Comparison of ENCODE assay signal across 8 mouse cellular contexts in genomic region chr9:57798725-57799253, GRCm38 (mm10). TPM values are rescaled to one million over a fixed set of nuclear protein-coding genes. Genes with fewer than 3 reads are reported as not detected.
DNase-seq lines count a peak whose midpoint lies in the region; ATAC-seq and TF ChIP-seq lines count a peak whose summit lies in the region.

No protein-coding gene starts in this region.

- 0 out of 2 replicates have a peak, but pooled peaks have one; percentile 24 for TF ChIP-seq EP300 in ES-Bruce4 (IDR thresholded peaks at IDR 0.05; ENCODE audit: insufficient read depth, low read depth, low read length)

- 9% methylated on average over 10 of the region's 10 CpGs for WGBS in heart, embryonic 10.5 days
- WGBS in limb, embryonic 10.5 days, result 3% methylated on average over 10 of the region's 10 CpGs
- 22% methylated on average over 10 of the region's 10 CpGs for WGBS in stomach, embryonic 16.5 days

- DNase-seq in ZHBTc4 (ENCODE audit: low read depth, low spot score), result peak; percentile 45
- DNase-seq in heart, embryonic 10.5 days (ENCODE audit: low spot score), result peak; percentile 81
- DNase-seq in limb, embryonic 10.5 days (ENCODE audit: low spot score), result peak; percentile 76
- DNase-seq in thymus, postnatal 14 days, result no peak
- DNase-seq in left cerebral cortex, adult 11 months (ENCODE audit: low spot score), result no peak
- no peak for DNase-seq in thymus, postnatal 0 days (ENCODE audit: low spot score)

- H3K27ac ChIP-seq in ES-Bruce4 (ENCODE audit: insufficient read depth, low read length), result no peak overlapping the region
- peak overlapping the region; percentile 77 for H3K27ac ChIP-seq in heart, embryonic 10.5 days
- peak overlapping the region; percentile 61 for H3K27ac ChIP-seq in limb, embryonic 10.5 days
- no peak overlapping the region for H3K27ac ChIP-seq in stomach, embryonic 16.5 days (ENCODE audit: low read length)

- no peaks in the 10 kb centered on the region for H3K9me3 ChIP-seq in ES-Bruce4 (replicated peaks; ENCODE audit: control insufficient read depth, insufficient read depth, low read length, poor library complexity, severe bottlenecking)
- H3K9me3 ChIP-seq in heart, embryonic 10.5 days, result no peaks in the 10 kb centered on the region
- no peaks in the 10 kb centered on the region for H3K9me3 ChIP-seq in limb, embryonic 10.5 days (replicated peaks)
- H3K9me3 ChIP-seq in stomach, embryonic 16.5 days (replicated peaks; ENCODE audit: control insufficient read depth, low read length), result no peaks in the 10 kb centered on the region

- peaks cover 15% of the 10 kb centered on the region for H3K36me3 ChIP-seq in ES-Bruce4 (ENCODE audit: control insufficient read depth, insufficient read depth, low read length, poor library complexity, severe bottlenecking)
- peaks cover 63% of the 10 kb centered on the region for H3K36me3 ChIP-seq in heart, embryonic 10.5 days
- H3K36me3 ChIP-seq in limb, embryonic 10.5 days, result peaks cover 82% of the 10 kb centered on the region
- no peaks in the 10 kb centered on the region for H3K36me3 ChIP-seq in stomach, embryonic 16.5 days (ENCODE audit: control insufficient read depth, insufficient read depth, low read length)

- no peak overlapping the region for H3K4me2 ChIP-seq in stomach, embryonic 16.5 days (ENCODE audit: low read depth, low read length)

- H3K9ac ChIP-seq in ES-Bruce4 (ENCODE audit: low read depth, poor library complexity, severe bottlenecking), result no peak overlapping the region
- no peak overlapping the region for H3K9ac ChIP-seq in stomach, embryonic 16.5 days (ENCODE audit: low read length)

- H3K4me3 ChIP-seq in ES-Bruce4 (ENCODE audit: low read depth, low read length), result no peak overlapping the region
- H3K4me3 ChIP-seq in heart, embryonic 10.5 days, result 0 out of 2 replicates have a peak overlapping the region, but pooled peaks have one; percentile 13
- peak overlapping the region; percentile 18 for H3K4me3 ChIP-seq in limb, embryonic 10.5 days
- no peak overlapping the region for H3K4me3 ChIP-seq in stomach, embryonic 16.5 days (replicated peaks; ENCODE audit: low read length)

- peak; percentile 45; the same call in 1 of the 2 replicates for ATAC-seq in stomach, embryonic 16.5 days (ENCODE audit: insufficient read depth, low FRiP score)

- TF ChIP-seq POLR2A in ES-Bruce4 (IDR thresholded peaks at IDR 0.05; ENCODE audit: insufficient read depth, low read length), result no peak

- peaks cover 2% of the 10 kb centered on the region for H3K4me1 ChIP-seq in ES-Bruce4 (ENCODE audit: control insufficient read depth, insufficient read depth, low read length)
- peaks cover 58% of the 10 kb centered on the region for H3K4me1 ChIP-seq in heart, embryonic 10.5 days
- H3K4me1 ChIP-seq in limb, embryonic 10.5 days, result peaks cover 47% of the 10 kb centered on the region
- 0 out of 2 replicates have a peak, but pooled peaks cover 7% of the 10 kb centered on the region for H3K4me1 ChIP-seq in stomach, embryonic 16.5 days (ENCODE audit: control insufficient read depth, insufficient read depth, low read length)

- no peak for TF ChIP-seq CTCF in ES-Bruce4 (IDR thresholded peaks at IDR 0.05; ENCODE audit: low read depth, low read length)

- no peaks in the 10 kb centered on the region for H3K27me3 ChIP-seq in ES-Bruce4 (ENCODE audit: control insufficient read depth, insufficient read depth, low read length, poor library complexity, severe bottlenecking)
- no peaks in the 10 kb centered on the region for H3K27me3 ChIP-seq in heart, embryonic 10.5 days (ENCODE audit: insufficient read depth, poor library complexity, severe bottlenecking)
- peaks cover 10% of the 10 kb centered on the region for H3K27me3 ChIP-seq in limb, embryonic 10.5 days (ENCODE audit: low read depth, poor library complexity, severe bottlenecking)
- no peaks in the 10 kb centered on the region for H3K27me3 ChIP-seq in stomach, embryonic 16.5 days (ENCODE audit: control insufficient read depth, insufficient read depth, low read length)

RNA-seq across cellular contexts. Expression of gene Clk3, which starts 33.1 kb away (rescaled TPM):
- polyA plus RNA-seq in ES-Bruce4 (2011; ENCODE audit: insufficient read depth, insufficient read length, low read depth, missing spikeins), result 71.2 and 77.7 TPM in 2 replicates
- polyA plus RNA-seq in heart, embryonic 10.5 days (2016; fragmentation: Nextera tagmentation; extraction: Ambion mirVana), result 70.6 and 79.7 TPM in 2 replicates
- polyA plus RNA-seq in limb, embryonic 10.5 days (2016; fragmentation: Nextera tagmentation; extraction: Ambion mirVana), result 93.2 and 95.9 TPM in 2 replicates
- polyA plus RNA-seq in stomach, embryonic 16.5 days (2015; fragmentation: Nextera tagmentation; extraction: Ambion mirVana), result 66.7 and 76.8 TPM in 2 replicates
- 211 and 221 TPM in 2 replicates for polyA plus RNA-seq in thymus, postnatal 0 days (2015; fragmentation: Nextera tagmentation; extraction: Ambion mirVana)

RNA-seq across cellular contexts. Expression of gene Arid3b, which starts 37.8 kb away (rescaled TPM):
- polyA plus RNA-seq in ES-Bruce4 (2011; ENCODE audit: insufficient read depth, insufficient read length, low read depth, missing spikeins), result 87.8 and 93.0 TPM in 2 replicates
- polyA plus RNA-seq in heart, embryonic 10.5 days (2016; fragmentation: Nextera tagmentation; extraction: Ambion mirVana), result 59.7 and 60.2 TPM in 2 replicates
- 56.8 and 62.9 TPM in 2 replicates for polyA plus RNA-seq in limb, embryonic 10.5 days (2016; fragmentation: Nextera tagmentation; extraction: Ambion mirVana)
- 4.2 and 4.5 TPM in 2 replicates for polyA plus RNA-seq in stomach, embryonic 16.5 days (2015; fragmentation: Nextera tagmentation; extraction: Ambion mirVana)
- polyA plus RNA-seq in thymus, postnatal 0 days (2015; fragmentation: Nextera tagmentation; extraction: Ambion mirVana), result 26.2 and 27.3 TPM in 2 replicates

Comparison
In these comparisons a context has a peak if more than half of its experiments do, and no peak if none do; other contexts are left out.
1. H3K27ac ChIP-seq: peak in heart, embryonic 10.5 days (single experiment) and limb, embryonic 10.5 days (single experiment); none in ES-Bruce4 (single experiment) and stomach, embryonic 16.5 days (single experiment).
2. H3K4me3 ChIP-seq: peak in heart, embryonic 10.5 days (single experiment) and limb, embryonic 10.5 days (single experiment); none in ES-Bruce4 (single experiment) and stomach, embryonic 16.5 days (single experiment).
3. DNase-seq: peak in ZHBTc4 (single experiment), heart, embryonic 10.5 days (single experiment) and limb, embryonic 10.5 days (single experiment); none in thymus, postnatal 14 days (single experiment), left cerebral cortex, adult 11 months (single experiment) and thymus, postnatal 0 days (single experiment).